Mouse (Mus musculus) bone marrow macrophage, adult 2 months (primary cell): Measurements from ENCODE around the gene Msmo1.

Experiments
- CTCF ChIP-seq: IDR thresholded peaks from 2 replicates; pipeline ENCODE4 v1.5.1; 2012; ENCODE audit warnings: low read depth, mild to moderate bottlenecking, low read length, moderate library complexity
- POLR2A ChIP-seq: IDR thresholded peaks from 2 replicates; pipeline ENCODE4 v1.6.1; 2012; ENCODE audit warnings: mild to moderate bottlenecking, low read depth, low read length, borderline replicate concordance

DNA sequence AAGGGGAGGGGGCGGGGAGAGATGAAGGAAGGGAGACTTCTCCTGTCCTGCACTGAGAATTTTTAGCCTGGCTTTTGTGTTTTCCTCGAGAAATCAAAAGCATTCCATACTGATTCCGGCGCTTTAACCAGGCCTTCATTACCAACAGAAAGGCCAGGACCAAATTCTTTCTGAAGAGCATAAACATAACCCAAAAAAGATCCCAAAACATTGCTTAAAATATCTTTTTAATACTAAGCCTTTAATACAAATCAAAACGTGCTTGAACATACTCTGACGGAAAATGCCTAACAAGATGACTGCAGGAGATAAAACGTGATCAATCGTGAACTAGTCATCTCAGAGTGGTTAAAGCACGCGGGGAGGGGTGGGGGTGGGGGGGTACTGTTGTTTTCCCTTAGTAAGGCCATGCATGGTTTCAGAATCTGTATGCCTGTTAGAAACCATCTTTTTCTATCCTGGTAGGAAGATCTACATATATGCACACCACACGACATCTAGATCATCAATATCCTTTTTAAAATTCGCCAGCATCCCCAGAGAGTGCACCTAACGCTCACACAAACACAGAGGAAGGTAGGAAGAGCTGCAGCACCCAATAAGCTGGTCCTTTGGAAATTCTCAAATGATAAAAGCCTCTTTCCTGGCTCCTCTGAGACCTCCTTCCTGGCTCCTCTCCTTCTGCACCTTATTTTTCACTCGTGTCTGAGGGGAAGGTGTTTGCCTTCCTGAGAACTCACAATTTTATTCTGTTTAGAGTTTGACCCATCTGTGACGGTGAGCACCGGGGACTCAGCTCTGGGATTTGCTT is 41.8 kb downstream of the Msmo1 start:
- TF ChIP-seq CTCF (no peak), POLR2A (no peak)
